Mouse (Mus musculus): ENCODE measurements at regions not wholly inside any gene's neighbourhood (a gene's known extent, or its start where the extent isn't known, plus 50 kb on each side); places are given as distances from the start of the nearest gene placed in this dataset.
A peak's percentile ranks its signal among the peaks of the same experiment; 100 is the strongest.

DNA sequence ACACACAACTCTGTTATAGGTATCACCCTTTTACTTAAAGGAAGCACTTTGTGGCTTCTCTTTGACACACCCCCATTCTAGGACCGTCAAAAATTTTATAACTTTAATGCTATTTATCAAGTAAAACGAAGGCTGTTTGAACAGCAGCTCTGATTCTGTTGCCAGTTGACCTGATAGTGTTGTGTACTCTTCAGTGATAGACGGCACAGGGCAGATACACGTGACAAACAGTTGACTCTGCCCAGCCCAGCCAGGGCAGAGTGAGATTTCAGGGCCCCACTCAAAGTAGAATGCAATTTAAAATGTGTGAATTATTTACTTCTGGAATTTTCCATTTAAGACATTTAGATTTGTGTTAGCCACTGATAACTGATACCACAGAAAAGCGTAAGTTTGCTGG lies 55.1 kb upstream of the Plxnc1 start:
- WGBS = 32% methylated on average over 5 of the region's 5 CpGs
- H3K4me3 ChIP-seq (ENCODE audit: insufficient read depth, low read depth, low read length) = no peak overlapping the region
- H3K27me3 ChIP-seq (ENCODE audit: control insufficient read depth, insufficient read depth, low read length) = no peaks in the 10 kb centered on the region
- no peaks in the 10 kb centered on the region for H3K79me2 ChIP-seq (ENCODE audit: control insufficient read depth, insufficient read depth, low read length)
- no peaks in the 10 kb centered on the region for H3K4me1 ChIP-seq (ENCODE audit: control insufficient read depth, insufficient read depth, low read length)
- TF ChIP-seq POLR2A (IDR thresholded peaks at IDR 0.05; ENCODE audit: extremely low read depth, insufficient read depth, low read length) (no peak), CTCF (IDR thresholded peaks at IDR 0.05; ENCODE audit: low read depth, low read length) (no peak)
- no peaks in the 10 kb centered on the region for H3K36me3 ChIP-seq (ENCODE audit: control insufficient read depth, insufficient read depth, low read length)
- no peak overlapping the region for H3K27ac ChIP-seq (replicated peaks; ENCODE audit: insufficient read depth, low read depth, low read length)
- no peak overlapping the region for H3K9ac ChIP-seq (ENCODE audit: low read depth, low read length)
- peak; percentile 85 for DNase-seq (ENCODE audit: extremely low read depth, low read depth, low spot score)

Data from liver, adult 2 months (tissue).